Mouse (Mus musculus) forelimb bud, embryonic 11.5 days (tissue): Measurements from ENCODE around the gene Adgrl3.

Experiments
- DNase-seq: peaks from one replicate; pipeline ENCODE4 v3.0.0-alpha.2; 2012; ENCODE audit warnings: low read depth, low spot score

Gene Adgrl3

GRCm38 (mm10) chr5:81661611-81662390, 641.9 kb downstream of the Adgrl3 start:
- no peak for DNase-seq

GRCm38 (mm10) chr5:81671025-81671424, 651.1 kb downstream of the Adgrl3 start:
- peak; percentile 43 for DNase-seq

GRCm38 (mm10) chr5:81674275-81674974, 654.5 kb downstream of the Adgrl3 start:
- no peak for DNase-seq

- DNase-seq = no peak
Measured at GRCm38 (mm10) chr5:81674975-81675371, 655.0 kb downstream of the Adgrl3 start.

GRCm38 (mm10) chr5:81676896-81677295, 657.0 kb downstream of the Adgrl3 start:
- no peak for DNase-seq

GRCm38 (mm10) chr5:81686206-81686605, 666.3 kb downstream of the Adgrl3 start:
- no peak for DNase-seq

- DNase-seq = no peak
Measured at GRCm38 (mm10) chr5:81686845-81687244, 666.9 kb downstream of the Adgrl3 start.

GRCm38 (mm10) chr5:81729620-81730019, 709.7 kb downstream of the Adgrl3 start:
- DNase-seq = no peak

GRCm38 (mm10) chr5:81736008-81736407, 716.1 kb downstream of the Adgrl3 start:
- no peak for DNase-seq

- DNase-seq = peak; percentile 66
Measured at GRCm38 (mm10) chr5:81738286-81739032, 718.5 kb downstream of the Adgrl3 start.

- DNase-seq = no peak
Measured at GRCm38 (mm10) chr5:81752426-81752825, 732.5 kb downstream of the Adgrl3 start.

- no peak for DNase-seq
Measured at GRCm38 (mm10) chr5:81755711-81756110, 735.8 kb downstream of the Adgrl3 start.

GRCm38 (mm10) chr5:81757093-81757725, 737.3 kb downstream of the Adgrl3 start:
- DNase-seq = no peak

GRCm38 (mm10) chr5:81776234-81776633, 756.3 kb downstream of the Adgrl3 start:
- DNase-seq = no peak

- DNase-seq = no peak
Measured at GRCm38 (mm10) chr5:81776746-81777145, 756.8 kb downstream of the Adgrl3 start.

GRCm38 (mm10) chr5:81784770-81785169, 764.8 kb downstream of the Adgrl3 start:
- peak; percentile 13 for DNase-seq

GRCm38 (mm10) chr5:81790710-81791109, 770.8 kb downstream of the Adgrl3 start:
- no peak for DNase-seq

GRCm38 (mm10) chr5:81794125-81794524, 774.2 kb downstream of the Adgrl3 start:
- DNase-seq = no peak

- no peak for DNase-seq
Measured at GRCm38 (mm10) chr5:81794601-81795000, 774.7 kb downstream of the Adgrl3 start.

GRCm38 (mm10) chr5:81796128-81796527, 776.2 kb downstream of the Adgrl3 start:
- DNase-seq = no peak

- no peak for DNase-seq
Measured at GRCm38 (mm10) chr5:81810966-81811365, 791.0 kb downstream of the Adgrl3 start.

- no peak for DNase-seq
Measured at GRCm38 (mm10) chr5:81832076-81832475, 812.1 kb downstream of the Adgrl3 start.
